Mouse (Mus musculus): ENCODE measurements around the gene Chid1.

- TF ChIP-seq POLR2A (IDR thresholded peaks at IDR 0.05; ENCODE audit: insufficient read length, low read depth) (no peak), TCF12 (IDR thresholded peaks at IDR 0.05; ENCODE audit: insufficient read depth, poor library complexity, severe bottlenecking) (no peak), REST (IDR thresholded peaks at IDR 0.05; ENCODE audit: insufficient read depth, insufficient read length) (no peak), CEBPB (IDR thresholded peaks at IDR 0.05; ENCODE audit: insufficient read depth, poor library complexity, severe bottlenecking) (no peak), USF1 (IDR thresholded peaks at IDR 0.05; ENCODE audit: low read depth) (no peak), MAX (IDR thresholded peaks at IDR 0.05; ENCODE audit: low read depth) (no peak), POLR2AphosphoS2 (IDR thresholded peaks at IDR 0.05; ENCODE audit: insufficient read length, low read depth) (peak; percentile 61), E2F4 (IDR thresholded peaks at IDR 0.05; ENCODE audit: insufficient read depth) (no peak), MYOD1 (IDR thresholded peaks at IDR 0.05; ENCODE audit: control insufficient read depth in 1 of 3, insufficient read length in 2 of 3, low read depth in 2 of 3) (no peak), MYOG (IDR thresholded peaks at IDR 0.05; ENCODE audit: control insufficient read depth in 1 of 3, insufficient read depth in 1 of 3, insufficient read length in 2 of 3, low read depth in 2 of 3) (no peak), TCF3 (IDR thresholded peaks at IDR 0.05; ENCODE audit: insufficient read length, low read depth) (no peak), SRF (IDR thresholded peaks at IDR 0.05; ENCODE audit: control insufficient read depth, insufficient read length, low read depth) (no peak)
These were observed 68.4 kb downstream of the Chid1 start for GRCm38 (mm10) chr7:141471236-141471635.

Measured in myocyte (in vitro differentiated cells).